Mouse (Mus musculus): ENCODE measurements at regions not wholly inside any gene's neighbourhood (a gene's known extent, or its start where the extent isn't known, plus 50 kb on each side); places are given as distances from the start of the nearest gene placed in this dataset.

- no peaks in the 10 kb centered on the region for H3K27me3 ChIP-seq (replicated peaks)
- no peak overlapping the region for H3K4me3 ChIP-seq (replicated peaks)
- TF ChIP-seq GATA1 (IDR thresholded peaks at IDR 0.05; ENCODE audit: borderline replicate concordance, low read length): no peak
- no peak for TF ChIP-seq FLI1 (IDR thresholded peaks at IDR 0.05; ENCODE audit: low read length)
- no peaks in the 10 kb centered on the region for H3K36me3 ChIP-seq (replicated peaks; ENCODE audit: low read length)
- no peaks in the 10 kb centered on the region for H3K4me1 ChIP-seq
- H3K9me3 ChIP-seq: no peaks in the 10 kb centered on the region
These were observed 400.8 kb downstream of the Adgrl2 start for GRCm38 (mm10) chr3:148589556-148589955.

- no peaks in the 10 kb centered on the region for H3K9me3 ChIP-seq
- no peaks in the 10 kb centered on the region for H3K36me3 ChIP-seq (replicated peaks; ENCODE audit: low read length)
- no peak for TF ChIP-seq FLI1 (IDR thresholded peaks at IDR 0.05; ENCODE audit: low read length)
- TF ChIP-seq GATA1 (IDR thresholded peaks at IDR 0.05; ENCODE audit: borderline replicate concordance, low read length): no peak
- no peaks in the 10 kb centered on the region for H3K4me1 ChIP-seq
- H3K4me3 ChIP-seq (replicated peaks): no peak overlapping the region
- no peaks in the 10 kb centered on the region for H3K27me3 ChIP-seq (replicated peaks)
These were observed 414.6 kb downstream of the Adgrl2 start for GRCm38 (mm10) chr3:148575735-148576134.

- Histone ChIP-seq H3K27me3 (replicated peaks) (no peaks in the 10 kb centered on the region), H3K4me3 (replicated peaks) (no peak overlapping the region), H3K9me3 (peaks cover 6% of the 10 kb centered on the region), H3K4me1 (no peaks in the 10 kb centered on the region), H3K36me3 (replicated peaks; ENCODE audit: low read length) (no peaks in the 10 kb centered on the region)
- no peak for TF ChIP-seq GATA1 (IDR thresholded peaks at IDR 0.05; ENCODE audit: borderline replicate concordance, low read length)
- TF ChIP-seq FLI1 (IDR thresholded peaks at IDR 0.05; ENCODE audit: low read length): no peak
These were observed 417.9 kb downstream of the Adgrl2 start for GRCm38 (mm10) chr3:148572493-148572892.

- Histone ChIP-seq H3K36me3 (replicated peaks; ENCODE audit: low read length) (no peaks in the 10 kb centered on the region), H3K4me1 (no peaks in the 10 kb centered on the region), H3K4me3 (replicated peaks) (no peak overlapping the region), H3K9me3 (peaks cover 6% of the 10 kb centered on the region), H3K27me3 (replicated peaks) (no peaks in the 10 kb centered on the region)
- TF ChIP-seq FLI1 (IDR thresholded peaks at IDR 0.05; ENCODE audit: low read length): no peak
- no peak for TF ChIP-seq GATA1 (IDR thresholded peaks at IDR 0.05; ENCODE audit: borderline replicate concordance, low read length)
These were observed 425.6 kb downstream of the Adgrl2 start for GRCm38 (mm10) chr3:148564716-148565115.

- H3K36me3 ChIP-seq (replicated peaks; ENCODE audit: low read length): no peaks in the 10 kb centered on the region
- no peaks in the 10 kb centered on the region for H3K9me3 ChIP-seq
- no peaks in the 10 kb centered on the region for H3K27me3 ChIP-seq (replicated peaks)
- H3K4me1 ChIP-seq: no peaks in the 10 kb centered on the region
- no peak overlapping the region for H3K4me3 ChIP-seq (replicated peaks)
- no peak for TF ChIP-seq FLI1 (IDR thresholded peaks at IDR 0.05; ENCODE audit: low read length)
- no peak for TF ChIP-seq GATA1 (IDR thresholded peaks at IDR 0.05; ENCODE audit: borderline replicate concordance, low read length)
These were observed 429.1 kb downstream of the Adgrl2 start for GRCm38 (mm10) chr3:148561211-148561610.

- H3K36me3 ChIP-seq (replicated peaks; ENCODE audit: low read length): no peaks in the 10 kb centered on the region
- no peak overlapping the region for H3K4me3 ChIP-seq (replicated peaks)
- no peaks in the 10 kb centered on the region for H3K9me3 ChIP-seq
- H3K4me1 ChIP-seq: no peaks in the 10 kb centered on the region
- no peaks in the 10 kb centered on the region for H3K27me3 ChIP-seq (replicated peaks)
- TF ChIP-seq FLI1 (IDR thresholded peaks at IDR 0.05; ENCODE audit: low read length): no peak
- TF ChIP-seq GATA1 (IDR thresholded peaks at IDR 0.05; ENCODE audit: borderline replicate concordance, low read length): no peak
These were observed 430.4 kb downstream of the Adgrl2 start for GRCm38 (mm10) chr3:148559752-148560460.

GRCm38 (mm10) chr3:148558592-148559157 is 431.7 kb downstream of the Adgrl2 start:
- Histone ChIP-seq H3K9me3 (no peaks in the 10 kb centered on the region), H3K36me3 (replicated peaks; ENCODE audit: low read length) (no peaks in the 10 kb centered on the region), H3K4me1 (no peaks in the 10 kb centered on the region), H3K27me3 (replicated peaks) (no peaks in the 10 kb centered on the region), H3K4me3 (replicated peaks) (no peak overlapping the region)
- TF ChIP-seq FLI1 (IDR thresholded peaks at IDR 0.05; ENCODE audit: low read length) (no peak), GATA1 (IDR thresholded peaks at IDR 0.05; ENCODE audit: borderline replicate concordance, low read length) (no peak)

GRCm38 (mm10) chr3:148555324-148555723 is 435.0 kb downstream of the Adgrl2 start:
- Histone ChIP-seq H3K4me1 (no peaks in the 10 kb centered on the region), H3K4me3 (replicated peaks) (no peak overlapping the region), H3K36me3 (replicated peaks; ENCODE audit: low read length) (no peaks in the 10 kb centered on the region), H3K9me3 (no peaks in the 10 kb centered on the region), H3K27me3 (replicated peaks) (no peaks in the 10 kb centered on the region)
- no peak for TF ChIP-seq GATA1 (IDR thresholded peaks at IDR 0.05; ENCODE audit: borderline replicate concordance, low read length)
- no peak for TF ChIP-seq FLI1 (IDR thresholded peaks at IDR 0.05; ENCODE audit: low read length)

GRCm38 (mm10) chr3:148550716-148551115 is 439.6 kb downstream of the Adgrl2 start:
- Histone ChIP-seq H3K36me3 (replicated peaks; ENCODE audit: low read length) (no peaks in the 10 kb centered on the region), H3K4me1 (no peaks in the 10 kb centered on the region), H3K9me3 (peaks cover 9% of the 10 kb centered on the region; the same call in 1 of the 2 replicates), H3K27me3 (replicated peaks) (no peaks in the 10 kb centered on the region), H3K4me3 (replicated peaks) (no peak overlapping the region)
- TF ChIP-seq FLI1 (IDR thresholded peaks at IDR 0.05; ENCODE audit: low read length): no peak
- TF ChIP-seq GATA1 (IDR thresholded peaks at IDR 0.05; ENCODE audit: borderline replicate concordance, low read length): no peak

- Histone ChIP-seq H3K4me1 (no peaks in the 10 kb centered on the region), H3K27me3 (replicated peaks) (no peaks in the 10 kb centered on the region), H3K36me3 (replicated peaks; ENCODE audit: low read length) (no peaks in the 10 kb centered on the region), H3K9me3 (peaks cover 11% of the 10 kb centered on the region; the same call in 1 of the 2 replicates), H3K4me3 (replicated peaks) (no peak overlapping the region)
- TF ChIP-seq FLI1 (IDR thresholded peaks at IDR 0.05; ENCODE audit: low read length) (no peak), GATA1 (IDR thresholded peaks at IDR 0.05; ENCODE audit: borderline replicate concordance, low read length) (no peak)
These were observed 445.4 kb downstream of the Adgrl2 start for GRCm38 (mm10) chr3:148544929-148545328.

Data from megakaryocyte, embryonic 14.5 days (primary cell).